Mouse (Mus musculus): ENCODE data around the gene Afap1.

- TF ChIP-seq CTCF (IDR thresholded peaks at IDR 0.05; ENCODE audit: low read depth, low read length) (no peak), GATA2 (IDR thresholded peaks at IDR 0.05; ENCODE audit: borderline replicate concordance, low read depth, low read length) (no peak), GATA1 (IDR thresholded peaks at IDR 0.05; ENCODE audit: borderline replicate concordance, low read length) (no peak), POLR2AphosphoS5 (IDR thresholded peaks at IDR 0.05; ENCODE audit: insufficient replicate concordance, low read depth, low read length) (no peak)
Measured at GRCm38 (mm10) chr5:36006586-36006985, 113.5 kb downstream of the Afap1 start.
